Mouse (Mus musculus) telencephalon, adult 2 months (tissue): Measurements from ENCODE around the gene Wdr19.
A peak's percentile ranks its signal among the peaks of the same experiment; 100 is the strongest.
"Not testable (repeated sequence)": the region's sequence is repeated elsewhere in the genome, so short reads cannot be mapped to it uniquely, and the experiment has no call there.

Source experiments
- DNase-seq: peaks from one replicate; pipeline ENCODE4 v3.0.0-alpha.2; 2011; ENCODE audit warnings: low read depth, low spot score

Wdr19 gene

DNA sequence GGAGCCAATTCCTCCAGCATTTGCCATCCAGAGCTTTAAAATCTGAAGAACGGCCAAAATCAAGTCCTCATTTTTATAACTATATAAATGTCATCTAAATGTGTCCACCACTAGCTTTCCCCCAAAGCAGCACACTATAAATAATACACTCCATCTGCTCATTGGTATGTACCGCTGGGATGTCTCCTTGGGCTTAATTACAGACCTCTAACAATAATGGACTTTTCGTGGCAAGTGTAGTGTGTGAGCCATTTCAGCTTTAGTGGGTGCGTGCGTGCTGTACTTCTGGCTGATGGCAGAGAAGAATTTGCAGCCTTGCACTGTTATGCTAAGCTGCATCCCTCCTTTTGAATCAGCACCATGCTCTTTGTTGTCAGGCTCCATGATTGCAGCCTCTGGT, 7.9 kb upstream of the Wdr19 start:
- DNase-seq: no peak

- no peak for DNase-seq
Measured at GRCm38 (mm10) chr5:65194441-65194840, 5.1 kb upstream of the Wdr19 start.

- DNase-seq: no peak
Measured at GRCm38 (mm10) chr5:65204726-65205125, 5.2 kb downstream of the Wdr19 start.

- DNase-seq: no peak
Measured at GRCm38 (mm10) chr5:65213321-65213720, 13.8 kb downstream of the Wdr19 start.

- no peak for DNase-seq
Measured at GRCm38 (mm10) chr5:65217305-65218269, 18.1 kb downstream of the Wdr19 start.

DNA sequence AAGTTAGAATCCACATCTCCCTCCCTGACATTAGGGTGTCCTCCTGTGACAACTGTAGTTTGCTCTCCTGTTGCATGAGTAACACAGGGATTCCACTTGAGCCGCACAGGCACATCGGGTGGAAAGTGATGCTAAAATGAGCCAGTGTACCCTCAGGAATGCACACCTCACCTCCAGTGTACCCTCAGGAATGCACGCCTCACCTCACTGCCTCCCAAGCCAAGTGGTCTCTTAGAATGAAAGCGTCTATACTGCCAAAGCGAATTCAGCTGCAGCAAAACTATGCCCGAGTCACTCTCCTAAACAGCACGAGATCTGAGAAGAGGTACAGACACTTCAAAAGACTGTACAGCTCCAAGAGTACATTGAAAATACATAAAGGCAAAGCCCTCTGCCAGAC, 21.5 kb downstream of the Wdr19 start:
- DNase-seq: no peak

- DNase-seq: no peak
Measured at GRCm38 (mm10) chr5:65224056-65224455, 24.6 kb downstream of the Wdr19 start.

- DNase-seq: no peak
Measured at GRCm38 (mm10) chr5:65231289-65232003, 31.9 kb downstream of the Wdr19 start.

DNA sequence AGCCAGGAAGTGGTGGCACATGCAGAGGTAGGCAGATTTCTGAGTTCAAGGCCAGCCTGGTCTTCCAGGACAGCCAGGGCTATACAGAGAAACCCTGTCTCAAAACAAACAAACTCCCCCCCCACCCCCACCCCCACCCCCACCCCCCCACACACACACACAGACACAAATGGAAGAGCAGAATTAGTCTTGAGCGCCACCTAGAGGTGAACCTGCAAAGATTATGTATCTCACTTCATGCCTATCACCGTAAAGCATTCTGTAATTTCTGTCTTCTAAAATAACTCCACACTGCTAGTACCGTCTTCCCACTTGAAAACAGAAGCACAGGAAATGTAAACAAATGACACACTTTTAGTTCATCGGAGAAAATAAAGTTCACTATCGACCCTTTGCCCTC, 43.2 kb downstream of the Wdr19 start:
- peak; percentile 31 for DNase-seq

GRCm38 (mm10) chr5:65247296-65247695, 47.8 kb downstream of the Wdr19 start:
- no peak for DNase-seq

DNA sequence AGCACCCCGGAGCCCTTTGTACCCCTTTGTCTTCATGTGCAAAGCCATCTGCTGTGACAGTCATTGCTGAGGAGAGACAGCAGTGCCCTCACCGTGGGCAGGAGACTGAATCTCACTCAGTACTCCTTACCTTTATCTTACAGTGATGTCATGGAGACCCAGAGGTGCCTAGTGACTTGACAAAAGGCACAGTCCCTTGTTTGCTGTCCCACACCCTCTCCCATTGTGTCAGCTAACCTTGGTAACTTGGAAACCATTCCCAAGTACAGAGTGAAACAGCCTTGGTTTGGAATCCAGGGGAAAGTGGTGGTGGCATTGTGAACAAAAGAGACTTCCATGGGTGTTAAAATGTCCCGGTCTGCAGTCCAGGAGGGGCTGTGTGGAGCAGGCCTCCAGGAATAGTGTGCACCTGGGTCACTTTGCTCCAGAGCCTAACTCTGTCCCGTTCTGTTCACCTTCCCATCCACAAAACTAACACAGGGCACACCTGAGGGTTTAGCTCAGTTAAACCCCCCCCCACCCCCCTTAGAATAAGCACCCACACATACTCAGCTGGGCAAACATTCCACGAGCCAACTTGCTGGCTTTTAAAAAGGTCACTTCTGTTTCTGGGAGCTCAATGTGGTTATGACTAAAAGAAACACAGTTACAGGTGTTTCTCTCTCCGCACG, 50.8 kb downstream of the Wdr19 start:
- DNase-seq: no peak

GRCm38 (mm10) chr5:65257910-65258505, 58.5 kb downstream of the Wdr19 start:
- no peak for DNase-seq

DNA sequence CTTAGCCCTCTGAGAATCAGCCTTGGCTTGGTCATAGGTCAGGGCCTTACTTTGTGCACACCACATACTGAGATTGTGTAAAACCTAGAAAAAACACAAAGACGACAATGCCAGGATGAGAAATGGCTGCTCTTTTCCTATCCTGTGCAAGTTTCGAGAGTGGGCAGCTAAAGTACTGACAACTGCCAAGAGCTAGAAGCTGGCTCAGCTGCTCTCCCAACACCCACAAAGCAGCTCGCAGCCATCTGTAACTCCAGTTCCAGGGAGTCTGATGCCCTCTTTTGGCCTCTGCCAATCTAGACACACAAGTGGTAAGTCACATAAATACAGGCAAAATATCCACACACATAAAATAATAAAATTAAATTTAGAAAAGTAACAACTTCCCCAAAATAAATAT, 74.5 kb downstream of the Wdr19 start:
- peak; percentile 70 for DNase-seq

DNA sequence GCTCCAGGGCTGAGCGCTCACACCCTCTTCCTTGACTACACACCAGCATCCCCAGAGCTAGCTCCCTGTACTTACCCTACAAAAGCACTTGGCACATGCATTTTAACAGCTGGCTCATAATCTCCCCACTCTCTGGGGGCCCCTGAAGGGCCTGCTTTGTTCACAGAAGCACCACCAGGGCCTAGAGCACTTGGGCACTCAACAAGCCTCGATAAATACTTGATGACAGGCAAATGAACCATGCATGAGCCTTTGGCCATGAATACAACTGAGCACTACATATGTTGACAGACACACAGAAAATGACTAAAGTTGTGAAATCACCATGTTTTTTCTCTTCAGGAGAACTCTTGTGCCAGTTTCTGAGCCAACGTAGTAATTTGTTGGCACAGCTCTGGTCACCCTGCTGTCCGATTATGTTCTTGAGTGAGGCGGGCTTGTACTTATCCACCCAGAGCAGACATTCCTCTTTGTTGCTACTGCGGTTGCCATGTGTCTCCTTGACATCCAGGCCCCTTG, 79.7 kb downstream of the Wdr19 start:
- no peak for DNase-seq

DNA sequence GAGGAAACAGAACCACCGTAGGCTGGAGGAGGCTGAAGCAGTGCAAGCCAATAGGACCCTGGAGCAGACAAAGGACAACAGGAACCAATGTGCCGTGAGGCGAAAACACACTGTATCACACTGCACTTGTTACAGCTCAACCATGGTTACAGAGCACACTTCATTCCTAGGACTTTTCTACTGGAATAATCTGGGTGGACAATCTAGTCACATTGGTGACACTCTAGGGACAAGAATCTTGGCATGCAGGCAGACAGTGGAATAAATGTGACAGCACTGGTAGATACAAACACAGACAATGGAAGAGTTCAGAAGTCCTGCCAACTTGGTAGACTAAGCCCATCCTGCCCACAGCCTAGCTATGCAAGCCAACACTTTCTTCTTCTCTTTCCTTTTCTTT, 81.7 kb downstream of the Wdr19 start:
- DNase-seq: no peak

- no peak for DNase-seq
Measured at GRCm38 (mm10) chr5:65284171-65284570, 84.7 kb downstream of the Wdr19 start.

DNA sequence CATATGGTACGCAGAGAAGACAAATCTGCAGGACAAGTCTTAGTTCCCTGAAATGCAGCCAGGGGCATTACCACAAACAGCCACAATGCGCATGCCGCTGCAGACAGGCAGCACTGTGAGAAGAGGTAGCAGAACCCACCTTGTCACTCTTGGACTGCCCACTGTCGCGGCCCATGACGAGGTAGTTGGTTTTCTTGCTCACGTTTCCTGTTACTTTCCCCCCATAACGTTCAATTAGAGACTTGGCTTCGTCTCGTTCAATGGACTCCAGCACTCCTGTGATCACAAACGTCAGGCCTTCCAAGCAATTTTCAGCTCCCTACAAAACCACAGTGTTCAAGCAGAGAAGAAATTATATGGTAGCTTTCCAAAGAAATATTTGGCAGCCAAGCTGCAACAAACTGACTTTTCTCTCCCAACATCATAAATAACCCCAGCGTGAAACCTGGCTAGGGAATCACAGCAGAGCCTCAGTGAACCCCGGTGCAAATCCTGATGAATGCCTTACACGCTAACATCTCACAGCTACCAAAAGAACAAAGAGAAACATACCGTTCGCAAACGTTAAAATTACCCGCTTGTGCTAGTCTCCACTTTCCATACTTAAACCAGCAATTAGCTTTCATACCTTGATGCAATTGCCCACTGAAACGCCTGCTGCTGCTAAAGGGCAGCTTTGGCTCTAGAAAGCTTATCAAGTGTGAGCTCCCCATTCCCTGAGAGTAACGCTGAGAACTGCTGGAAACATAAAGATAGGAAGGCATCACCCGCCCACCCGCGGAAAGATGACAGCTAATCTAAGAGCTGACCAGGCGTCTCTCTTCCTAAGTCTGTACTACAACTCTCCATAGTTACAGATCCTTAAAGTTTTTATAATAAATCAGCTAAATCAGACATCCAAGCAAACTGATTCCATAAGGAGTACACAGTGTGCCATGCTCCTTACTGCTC, 88.5 kb downstream of the Wdr19 start:
- peak; percentile 29 for DNase-seq

DNA sequence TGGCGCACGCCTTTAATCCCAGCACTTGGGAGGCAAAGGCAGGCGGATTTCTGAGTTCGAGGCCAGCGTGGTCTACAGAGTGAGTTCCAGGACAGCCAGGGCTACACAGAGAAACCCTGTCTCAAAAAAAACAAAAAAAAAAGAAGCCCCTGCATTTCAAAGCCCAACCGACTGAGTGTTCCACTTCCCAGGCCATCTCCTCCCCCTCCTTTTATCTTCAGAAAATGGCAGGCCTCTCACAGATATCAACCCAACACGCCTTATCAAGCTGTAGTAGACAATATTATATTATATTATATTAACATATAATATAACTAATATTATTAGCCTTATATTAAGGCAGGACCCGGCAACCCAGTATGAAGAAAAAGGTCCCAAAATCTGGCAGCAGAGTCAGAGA, 89.5 kb downstream of the Wdr19 start:
- not testable (repeated sequence) for DNase-seq

DNA sequence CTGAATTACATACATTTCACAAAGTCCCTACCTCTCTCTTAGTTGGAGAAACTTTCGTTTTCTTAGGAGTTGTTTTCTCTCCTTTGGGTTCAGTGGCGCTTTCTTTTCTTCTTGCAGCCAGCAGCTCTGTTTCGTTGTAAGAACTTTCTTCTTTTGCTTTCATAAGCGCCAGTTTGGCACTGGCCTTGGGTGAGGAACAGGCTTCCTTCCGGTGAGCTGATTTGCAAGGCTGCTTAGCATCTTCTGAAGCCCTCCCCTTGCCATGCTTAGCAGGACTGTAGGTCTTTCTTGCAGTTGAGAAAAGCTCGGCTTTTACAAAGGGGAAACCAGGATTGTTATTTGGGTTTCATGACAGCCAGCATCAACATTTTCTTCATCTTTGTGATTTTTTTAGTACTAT, 94.1 kb downstream of the Wdr19 start:
- no peak for DNase-seq

- DNase-seq: peak; percentile 18
Measured at GRCm38 (mm10) chr5:65294270-65294669, 94.8 kb downstream of the Wdr19 start.
